Mouse (Mus musculus) liver, embryonic 14.5 days (tissue): ENCODE measurements around the gene Ppp1ca. TPM values are rescaled to one million over a fixed set of nuclear protein-coding genes. Genes with fewer than 3 reads are reported as not detected.

Experiments used
- ATAC-seq: fragments of 200-750 bp; cut with Nextera tagmentation; 2 replicates; pipeline ENCODE4 v1.8.0; 2017; ENCODE audit warnings: moderate number of reproducible peaks, mild to moderate bottlenecking, moderate library complexity; ENCODE audit not compliant: insufficient read depth
- DNase-seq, 3 experiments: peaks; one replicate each; pipeline ENCODE4 v3.0.0-alpha.2; 2012 to 2013; ENCODE audit warnings: low read depth in 3 of 3, low spot score in 3 of 3
- H3K27ac ChIP-seq: fragments of 300-500 bp; sonication (generic); 2 replicates; pipeline ENCODE4 v1.5.1; 2014; ENCODE audit warnings: moderate library complexity, mild to moderate bottlenecking, control low read depth, inconsistent platforms
- H3K27me3 ChIP-seq: fragments of 300-500 bp; sonication (generic); 2 replicates; pipeline ENCODE4 v1.6.1; 2014; ENCODE audit warnings: mild to moderate bottlenecking, low read length, moderate library complexity; ENCODE audit not compliant: control insufficient read depth, insufficient read depth
- H3K36me3 ChIP-seq: fragments of 300-500 bp; sonication (generic); replicated peaks from 2 replicates; pipeline ENCODE4 v1.6.1; 2014; ENCODE audit warnings: low read depth; ENCODE audit not compliant: control insufficient read depth, insufficient read depth
- H3K4me1 ChIP-seq, 2 experiments: fragments of 200-500 bp in 1 of 2; fragments of 300-500 bp in 1 of 2; sonication (generic) in 1 of 2; replicated peaks; 2 replicates each; pipeline ENCODE4 v1.6.1; 2012 to 2014; ENCODE audit warnings: antibody characterized with exemption in 1 of 2, inconsistent platforms in 1 of 2, low read length in 1 of 2; ENCODE audit not compliant: control insufficient read depth in 2 of 2, insufficient read depth in 2 of 2
- H3K4me2 ChIP-seq: fragments of 300-500 bp; sonication (generic); 2 replicates; pipeline ENCODE4 v1.6.1; 2014; ENCODE audit warnings: low read depth, mild to moderate bottlenecking, control low read depth, moderate library complexity
- H3K4me3 ChIP-seq, 2 experiments: fragments of 200-500 bp in 1 of 2; fragments of 300-500 bp in 1 of 2; sonication (generic) in 1 of 2; 2 replicates each; pipeline ENCODE4 v1.5.1; 2012 to 2014; ENCODE audit warnings: low read depth in 2 of 2, low read length in 2 of 2, mild to moderate bottlenecking in 2 of 2, control low read depth in 1 of 2, inconsistent platforms in 1 of 2, moderate library complexity in 1 of 2; ENCODE audit not compliant: insufficient read depth in 1 of 2
- H3K9ac ChIP-seq: fragments of 300-500 bp; sonication (generic); replicated peaks from 2 replicates; pipeline ENCODE4 v1.6.1; 2014; ENCODE audit warnings: mild to moderate bottlenecking, control low read depth, moderate library complexity
- H3K9me3 ChIP-seq: fragments of 300-500 bp; sonication (generic); 2 replicates; pipeline ENCODE4 v1.6.1; 2016; ENCODE audit warnings: low read length, mixed read lengths; ENCODE audit not compliant: control insufficient read depth
- CTCF ChIP-seq: IDR thresholded peaks from 2 replicates; pipeline ENCODE4 v1.5.1; 2016; ENCODE audit warnings: antibody characterized with exemption, low read depth, control low read depth
- EP300 ChIP-seq: IDR thresholded peaks from 2 replicates; pipeline ENCODE4 v1.6.1; 2016; ENCODE audit warnings: antibody characterized with exemption, low read depth
- WGBS: fragments of 180-500 bp; shearing (Covaris S2); extraction: QIAGEN DNeasy Blood & Tissue Kit; methylation state at CpG from one replicate; pipeline ENCODE4 v1.1.7; 2014; ENCODE audit not compliant: insufficient replicate concordance; 5-methylcytosine and 5-hydroxymethylcytosine counted together
- polyA plus RNA-seq, 2 experiments: library from polyadenylated mRNA; depleted of rRNA in 1 of 2; stranded (reverse) in 1 of 2; unstranded in 1 of 2; fragments of >200 nt; fragmentation: Nextera tagmentation in 1 of 2; extraction: Ambion mirVana in 1 of 2; gene quantifications; 2 replicates each; pipeline versions ENCODE4 v1.2.1 to v1.2.3; 2012 to 2014

Ppp1ca gene
- polyA plus RNA-seq (2012; rRNA removed), result 203 and 214 TPM in 2 replicates
- 432 and 447 TPM in 2 replicates for polyA plus RNA-seq (2014; fragmentation: Nextera tagmentation; extraction: Ambion mirVana)

GRCm38 (mm10) chr19:4191528-4192250 lies at the start of gene Ppp1ca:
Ppp1ca (plus strand) TSS chr19:4192065.
- peaks cover 35% of the 10 kb centered on the region for H3K36me3 ChIP-seq
- TF ChIP-seq EP300 (no peak), CTCF (peak; percentile 90)
- H3K27me3 ChIP-seq, result no peaks in the 10 kb centered on the region
- ATAC-seq (peak; percentile 91), DNase-seq (peak; percentile 89 to 92 (median 92))
- peaks cover 14 to 24% of the 10 kb centered on the region in 2 experiments for H3K4me1 ChIP-seq
- WGBS, result 5% methylated on average over 36 of the region's 47 CpGs
- H3K4me3 ChIP-seq, result peak within 1 kb of the TSS; percentile 85 to 89
- H3K9me3 ChIP-seq, result no peaks in the 10 kb centered on the region
- peak within 1 kb of the TSS; percentile 77 for H3K4me2 ChIP-seq
- H3K27ac ChIP-seq, result peak within 1 kb of the TSS; percentile 64
- H3K9ac ChIP-seq, result peak within 1 kb of the TSS; percentile 91

GRCm38 (mm10) chr19:4142416-4143173 lies 49.3 kb upstream of the Ppp1ca start:
- whole genome bisulfite sequencing, result 74% methylated on average over 18 of the region's 18 CpGs
- H3K4me2 ChIP-seq, result no peak overlapping the region
- no peak overlapping the region for H3K4me3 ChIP-seq
- TF ChIP-seq CTCF, result no peak
- no peaks in the 10 kb centered on the region; the same call in 1 of the 2 replicates for H3K27me3 ChIP-seq
- no peak overlapping the region for H3K9ac ChIP-seq
- DNase-seq, result no peak
- no peaks in the 10 kb centered on the region for H3K9me3 ChIP-seq
- H3K36me3 ChIP-seq, result no peaks in the 10 kb centered on the region
- 0 out of 4 replicates have a peak, but pooled peaks cover 0 to under 1% of the 10 kb centered on the region in 2 experiments for H3K4me1 ChIP-seq
- no peak for ATAC-seq
- H3K27ac ChIP-seq, result no peak overlapping the region

- H3K9ac ChIP-seq, result no peak within 1 kb of the TSS
Observed at GRCm38 (mm10) chr19:4143759-4144268, 48.1 kb upstream of the Ppp1ca start, which contains the start of gene Cabp4. Cabp4 (minus strand) TSS chr19:4144033.

GRCm38 (mm10) chr19:4144550-4145498 lies 47.0 kb upstream of the Ppp1ca start:
- peaks cover 4 to 12% of the 10 kb centered on the region in 2 experiments for H3K4me1 ChIP-seq
- TF ChIP-seq CTCF, result no peak
- TF ChIP-seq EP300, result no peak
- ATAC-seq (no peak), DNase-seq (no peak)
- H3K27ac ChIP-seq, result no peak overlapping the region
- H3K9me3 ChIP-seq, result no peaks in the 10 kb centered on the region
- H3K36me3 ChIP-seq, result no peaks in the 10 kb centered on the region
- no peaks in the 10 kb centered on the region for H3K27me3 ChIP-seq
- no peak overlapping the region for H3K4me3 ChIP-seq
- no peak overlapping the region for H3K4me2 ChIP-seq
- WGBS, result 65% methylated on average over 16 of the region's 16 CpGs
- H3K9ac ChIP-seq, result no peak overlapping the region

More at GRCm38 (mm10) chr19:4143759-4144268, 48.1 kb upstream of the Ppp1ca start, which contains the start of gene Cabp4:
- 54% methylated on average over 7 of the region's 7 CpGs for WGBS
- ATAC-seq (no peak), DNase-seq (no peak)
- Histone ChIP-seq H3K4me2 (no peak within 1 kb of the TSS), H3K4me1 (peaks cover 4 to 7% of the 10 kb centered on the region in 2 experiments; a peak in 3 of 4 replicates), H3K27ac (no peak within 1 kb of the TSS), H3K4me3 (no peak within 1 kb of the TSS), H3K36me3 (no peaks in the 10 kb centered on the region), H3K9me3 (no peaks in the 10 kb centered on the region), H3K27me3 (no peaks in the 10 kb centered on the region)
- TF ChIP-seq EP300 (no peak), CTCF (no peak)
